Mouse (Mus musculus): ENCODE results near the gene Olfr859. TPM values are rescaled to one million over a fixed set of nuclear protein-coding genes. Genes with fewer than 3 reads are reported as not detected.

Olfr859 gene
- not detected in 2 replicates for polyA plus RNA-seq (2012; rRNA removed)

DNA sequence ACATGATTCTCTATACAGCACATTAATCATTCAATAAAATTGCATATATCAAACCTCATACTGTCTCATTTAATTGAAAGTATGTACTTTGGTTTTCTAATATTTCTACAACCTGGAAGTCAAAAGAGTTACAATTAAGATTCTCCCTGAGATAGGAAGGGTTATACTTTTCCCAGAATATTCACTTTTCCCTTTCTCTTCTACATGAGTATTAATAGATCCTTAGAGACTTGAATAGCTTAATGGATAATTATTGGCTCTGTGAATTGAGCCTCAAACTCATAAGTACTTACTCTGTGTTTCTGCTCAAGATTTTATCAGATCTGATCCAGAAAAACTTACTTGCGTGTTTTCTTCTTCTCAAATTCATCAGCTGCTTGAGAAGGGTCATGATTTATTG, at the start of gene Olfr859:
TSS of gene Olfr859 (plus strand) at position 301 of the 400 bp plus-strand sequence.

DNA sequence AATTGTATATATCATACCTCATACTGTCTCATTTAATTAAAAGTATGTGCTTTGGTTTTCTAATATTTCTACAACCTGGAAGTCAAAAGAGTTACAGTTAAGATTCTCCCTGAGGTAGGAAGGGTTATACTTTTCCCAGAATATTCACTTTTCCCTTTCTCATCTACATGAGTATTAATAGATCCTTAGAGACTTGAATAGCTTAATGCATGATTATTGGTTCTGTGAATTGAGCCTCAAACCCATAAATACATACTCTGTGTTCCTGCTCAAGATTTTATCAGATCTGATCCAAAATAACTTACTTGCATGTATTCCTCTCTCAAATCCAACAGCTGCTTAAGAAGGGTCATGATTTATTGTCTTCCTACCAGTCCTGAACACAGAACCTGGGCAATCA, 24.7 kb upstream of the Olfr859 start, which contains the start of gene Olfr58:
TSS of gene Olfr58 (plus strand) at position 301 of the 400 bp plus-strand sequence.

DNA sequence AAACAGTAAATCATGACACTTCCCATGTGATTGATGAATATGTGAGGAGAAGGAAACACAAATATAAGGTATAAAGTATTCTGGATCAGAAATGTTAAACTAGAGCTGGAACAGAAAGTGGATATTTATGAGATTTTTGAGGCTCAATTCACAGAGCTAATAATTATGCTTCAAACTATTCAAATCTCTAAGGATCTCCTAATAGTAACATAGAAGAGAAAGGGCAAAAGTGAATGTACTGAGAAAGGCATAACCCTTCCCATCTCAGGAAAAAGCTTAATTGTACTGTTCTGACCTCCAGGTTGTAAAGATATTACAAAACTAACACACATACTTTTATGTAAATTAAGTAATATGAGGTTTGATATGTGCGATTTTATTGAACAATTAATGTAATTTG, 44.9 kb downstream of the Olfr859 start, which contains the start of gene Olfr860:
TSS of gene Olfr860 (minus strand) at position 101 of the 400 bp plus-strand sequence.

Other genes starting within 250 kb of the Olfr859 start
- not detected in 2 replicates for gene Olfr854, start 237.5 kb upstream of the Olfr859 start, polyA plus RNA-seq (2012; rRNA removed)
- not detected in 2 replicates for gene Olfr855, start 222.3 kb upstream of the Olfr859 start, polyA plus RNA-seq (2012; rRNA removed)
- gene Zfp317, start 182.8 kb upstream of the Olfr859 start, polyA plus RNA-seq (2012; rRNA removed) = 29.1 and 32.6 TPM in 2 replicates
- gene Olfr857, start 95.5 kb upstream of the Olfr859 start, polyA plus RNA-seq (2012; rRNA removed) = 0.06 TPM in 1 of 2 replicates, not detected in the other
- not detected in 2 replicates for gene Olfr58, start 24.6 kb upstream of the Olfr859 start, polyA plus RNA-seq (2012; rRNA removed)
- gene Olfr860, start 44.8 kb downstream of the Olfr859 start, polyA plus RNA-seq (2012; rRNA removed) = not detected in 2 replicates
- gene Olfr862, start 83.1 kb downstream of the Olfr859 start, polyA plus RNA-seq (2012; rRNA removed) = not detected in 2 replicates
- gene Olfr77, start 112.0 kb downstream of the Olfr859 start, polyA plus RNA-seq (2012; rRNA removed) = not detected in 2 replicates
- gene Olfr866, start 223.1 kb downstream of the Olfr859 start, polyA plus RNA-seq (2012; rRNA removed) = not detected in 2 replicates